Mouse (Mus musculus) heart, embryonic 13.5 days (tissue): ENCODE measurements around the gene Tarbp2. TPM values are rescaled to one million over a fixed set of nuclear protein-coding genes. Genes with fewer than 3 reads are reported as not detected.

Source experiments
- ATAC-seq: fragments of 200-750 bp; cut with Nextera tagmentation; 2 replicates; pipeline ENCODE4 v1.8.0; 2017; ENCODE audit warnings: moderate TSS enrichment; ENCODE audit not compliant: insufficient number of reproducible peaks, low FRiP score, low TSS enrichment; ENCODE audit errors: extremely low read depth
- H3K27ac ChIP-seq: fragments of 300-500 bp; sonication (generic); replicated peaks from 2 replicates; pipeline ENCODE4 v1.5.1; 2015; ENCODE audit warnings: moderate library complexity, mild to moderate bottlenecking, inconsistent platforms
- H3K27me3 ChIP-seq: fragments of 300-500 bp; sonication (generic); replicated peaks from 2 replicates; pipeline ENCODE4 v1.6.1; 2015; ENCODE audit warnings: mild to moderate bottlenecking, inconsistent platforms
- H3K36me3 ChIP-seq: fragments of 300-500 bp; sonication (generic); 2 replicates; pipeline ENCODE4 v1.6.1; 2015; ENCODE audit warnings: mild to moderate bottlenecking, inconsistent platforms
- H3K4me1 ChIP-seq: fragments of 300-500 bp; sonication (generic); 2 replicates; pipeline ENCODE4 v1.6.1; 2015; ENCODE audit warnings: inconsistent platforms
- H3K4me2 ChIP-seq: fragments of 300-500 bp; sonication (generic); 2 replicates; pipeline ENCODE4 v1.6.1; 2015; ENCODE audit warnings: inconsistent platforms, mild to moderate bottlenecking, moderate library complexity
- H3K4me3 ChIP-seq: fragments of 300-500 bp; sonication (generic); 2 replicates; pipeline ENCODE4 v1.5.1; 2015; ENCODE audit warnings: moderate library complexity, mild to moderate bottlenecking, inconsistent platforms
- H3K9ac ChIP-seq: fragments of 300-500 bp; sonication (generic); 2 replicates; pipeline ENCODE4 v1.6.1; 2015; ENCODE audit warnings: inconsistent platforms, mild to moderate bottlenecking, moderate library complexity
- H3K9me3 ChIP-seq: fragments of 300-500 bp; sonication (generic); 2 replicates; pipeline ENCODE4 v1.6.1; 2016; ENCODE audit warnings: inconsistent platforms
- WGBS: fragments of 180-500 bp; shearing (Covaris S2); methylation state at CpG from one replicate; pipeline ENCODE4 v1.1.7; 2015; ENCODE audit warnings: mixed read lengths; 5-methylcytosine and 5-hydroxymethylcytosine counted together
- polyA plus RNA-seq: library from polyadenylated mRNA; unstranded; fragments of >200 nt; fragmentation: Nextera tagmentation; extraction: Ambion mirVana; gene quantifications from 2 replicates; pipeline ENCODE4 v1.2.1, GENCODE M21; 2015

Gene Tarbp2
- polyA plus RNA-seq, 1 experiment from 2014 or later = 94.6 TPM

DNA sequence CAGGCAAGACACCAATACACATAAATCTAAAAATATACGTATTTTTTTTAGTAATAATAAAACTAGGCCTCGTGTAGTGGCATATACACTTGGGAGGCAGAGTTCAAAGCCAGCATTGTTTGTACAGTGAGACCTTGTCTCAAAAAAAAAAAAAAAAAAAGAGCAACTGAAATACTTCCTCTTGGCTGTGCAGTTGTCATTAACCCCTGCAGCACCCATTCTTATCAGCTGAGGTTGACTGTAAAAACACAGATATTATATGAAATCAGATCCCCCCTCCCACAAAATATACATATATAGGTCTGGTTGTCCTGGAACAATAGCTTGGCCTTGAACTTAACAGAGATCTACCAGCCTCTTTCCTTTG lies 11.5 kb upstream of the Tarbp2 start:
- Histone ChIP-seq H3K4me1 (peaks cover 37% of the 10 kb centered on the region), H3K36me3 (peaks cover 45% of the 10 kb centered on the region), H3K27ac (no peak overlapping the region; the same call in 1 of the 2 replicates), H3K4me2 (no peak overlapping the region), H3K9me3 (no peaks in the 10 kb centered on the region), H3K9ac (no peak overlapping the region), H3K4me3 (no peak overlapping the region), H3K27me3 (no peaks in the 10 kb centered on the region)
- WGBS = 43% methylated on average over 2 of the region's 2 CpGs
- no peak for ATAC-seq

DNA sequence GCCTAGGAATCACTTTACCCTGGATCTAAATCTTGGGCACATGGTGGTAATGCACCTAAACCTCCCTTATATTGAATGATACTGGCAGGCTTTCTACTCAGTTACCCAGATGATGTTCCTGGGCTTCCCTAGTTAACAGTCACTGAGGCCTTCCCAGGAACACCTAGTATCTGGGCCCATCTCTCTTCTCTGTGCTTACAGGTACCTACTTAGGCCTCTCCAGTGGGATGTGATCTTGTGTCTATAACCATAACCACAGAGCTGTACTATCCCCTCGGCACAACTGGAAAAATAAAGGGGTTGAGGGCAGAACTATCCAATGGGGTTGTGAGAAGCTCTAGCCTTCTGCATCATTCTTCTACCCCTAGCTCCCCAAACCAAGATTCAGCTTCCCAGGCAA lies 11.1 kb upstream of the Tarbp2 start:
- Histone ChIP-seq H3K27me3 (no peaks in the 10 kb centered on the region), H3K4me2 (no peak overlapping the region), H3K4me1 (peaks cover 41% of the 10 kb centered on the region), H3K27ac (no peak overlapping the region; the same call in 1 of the 2 replicates), H3K9ac (no peak overlapping the region), H3K36me3 (peaks cover 41% of the 10 kb centered on the region), H3K9me3 (no peaks in the 10 kb centered on the region), H3K4me3 (no peak overlapping the region)
- no peak for ATAC-seq
- 90% methylated on average over 1 of the region's 1 CpGs for WGBS

DNA sequence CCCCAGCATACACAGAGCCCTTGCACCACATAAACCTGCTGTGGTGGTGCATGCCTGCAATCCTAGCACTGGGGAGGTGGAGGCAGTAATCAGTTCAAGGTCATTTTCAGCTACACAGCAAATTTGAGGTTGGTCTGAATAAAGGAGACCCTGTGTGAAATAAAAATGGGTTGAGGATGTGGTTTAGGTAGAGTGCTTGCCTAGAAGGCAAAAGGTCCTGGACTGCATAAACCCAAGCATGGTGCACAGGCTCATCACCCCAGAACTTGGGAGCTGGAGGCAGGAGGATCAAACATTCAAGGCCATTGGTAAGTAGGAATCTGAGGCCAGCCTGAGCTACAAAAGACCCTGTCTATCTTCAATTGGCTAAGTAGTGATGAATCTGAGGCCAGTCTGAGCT lies 10.4 kb upstream of the Tarbp2 start:
- H3K36me3 ChIP-seq = peaks cover 34% of the 10 kb centered on the region

DNA sequence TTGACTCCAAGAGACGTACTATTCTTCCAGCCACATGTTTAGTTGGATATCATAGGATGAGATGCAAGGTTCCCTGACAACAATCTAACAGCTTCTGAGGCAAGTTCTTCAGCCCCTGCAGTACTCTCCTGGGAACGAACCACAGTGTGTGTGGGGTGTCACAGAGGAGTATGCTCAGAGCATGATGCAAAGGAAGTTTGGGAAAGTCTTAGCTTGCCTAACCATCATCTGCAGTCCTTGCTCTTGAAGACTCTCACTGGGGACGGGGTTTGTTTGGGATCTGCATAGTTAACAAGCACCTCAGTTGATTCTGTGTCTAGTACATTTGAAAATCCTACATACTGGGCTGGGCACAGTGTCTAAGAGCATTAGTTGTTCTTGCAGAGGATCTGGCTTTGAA lies 9.7 kb upstream of the Tarbp2 start:
- 80% methylated on average over 3 of the region's 3 CpGs for WGBS
- no peak for ATAC-seq
- H3K4me1 ChIP-seq = peaks cover 50% of the 10 kb centered on the region

More for the DNA sequence above, 10.4 kb upstream of the Tarbp2 start:
- no peak overlapping the region for H3K27ac ChIP-seq
- peaks cover 48% of the 10 kb centered on the region for H3K4me1 ChIP-seq
- H3K4me2 ChIP-seq = no peak overlapping the region
- H3K27me3 ChIP-seq = no peaks in the 10 kb centered on the region
- H3K4me3 ChIP-seq = no peak overlapping the region
- no peaks in the 10 kb centered on the region for H3K9me3 ChIP-seq
- no peak overlapping the region for H3K9ac ChIP-seq
- ATAC-seq = no peak

DNA sequence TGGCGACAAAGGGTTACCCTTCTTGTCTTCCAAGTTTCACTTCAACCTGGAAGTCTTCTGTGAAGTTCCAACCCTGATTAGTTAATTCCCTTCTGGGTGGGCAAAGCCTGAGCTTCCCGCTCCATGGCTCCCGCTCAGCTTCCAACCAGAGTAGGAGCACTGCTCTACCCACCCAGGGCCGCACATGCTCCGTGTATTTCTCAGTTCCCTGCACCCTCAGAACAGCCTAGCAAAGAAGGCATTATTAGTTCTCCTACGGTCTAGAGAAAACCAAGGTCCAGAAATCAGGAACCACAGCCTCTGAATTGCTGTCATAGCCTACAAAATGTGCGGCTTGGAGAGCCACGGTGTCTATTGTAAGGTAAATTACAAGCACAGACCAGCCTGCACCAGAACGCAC lies 7.9 kb upstream of the Tarbp2 start:
- Histone ChIP-seq H3K4me1 (peaks cover 47% of the 10 kb centered on the region), H3K4me3 (peak overlapping the region; percentile 62), H3K4me2 (peak overlapping the region; percentile 79), H3K36me3 (peaks cover 9% of the 10 kb centered on the region), H3K27me3 (no peaks in the 10 kb centered on the region), H3K27ac (peak overlapping the region; percentile 79), H3K9ac (peak overlapping the region; percentile 82), H3K9me3 (no peaks in the 10 kb centered on the region)
- 5% methylated on average over 9 of the region's 9 CpGs for WGBS
- ATAC-seq = no peak

More for the DNA sequence above, 9.7 kb upstream of the Tarbp2 start:
- no peaks in the 10 kb centered on the region for H3K27me3 ChIP-seq
- no peak overlapping the region for H3K4me2 ChIP-seq
- H3K9me3 ChIP-seq = no peaks in the 10 kb centered on the region
- no peak overlapping the region for H3K4me3 ChIP-seq
- H3K27ac ChIP-seq = no peak overlapping the region
- peaks cover 26% of the 10 kb centered on the region for H3K36me3 ChIP-seq
- no peak overlapping the region for H3K9ac ChIP-seq

DNA sequence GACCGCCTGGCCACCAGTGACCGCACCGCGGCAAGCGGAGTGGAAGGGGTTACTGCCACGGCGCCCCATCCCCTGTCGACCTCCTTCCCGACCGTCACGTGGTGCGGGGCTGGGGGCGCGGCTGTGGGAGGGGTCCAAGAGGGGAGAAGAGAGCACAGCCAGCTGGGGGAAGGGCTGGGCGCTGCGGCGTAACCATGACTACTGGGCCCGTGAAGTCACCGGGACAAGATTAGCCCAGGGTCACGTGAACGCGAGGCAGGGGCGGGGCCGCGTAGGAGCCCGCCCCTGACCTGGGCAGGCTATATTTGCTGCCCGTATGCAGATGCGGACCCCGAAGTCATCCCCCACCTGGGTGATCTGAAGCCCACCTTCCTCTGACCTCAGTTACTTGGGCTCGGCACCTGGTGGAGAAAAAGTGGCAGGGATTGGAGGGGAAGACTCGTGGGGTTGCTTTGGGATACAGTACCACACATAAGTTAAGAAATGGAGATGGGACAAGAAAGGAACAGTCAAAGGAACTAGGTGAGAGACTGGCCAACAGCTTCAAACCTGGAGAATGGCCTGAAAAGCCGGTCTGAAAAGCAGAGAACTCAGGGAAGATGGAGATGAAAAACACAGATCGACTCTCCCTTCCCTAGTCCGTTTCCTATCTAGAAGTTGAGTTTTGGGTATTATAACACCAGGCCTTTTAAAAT lies 7.3 kb upstream of the Tarbp2 start:
- peak; percentile 95 for ATAC-seq
- H3K4me1 ChIP-seq = peaks cover 47% of the 10 kb centered on the region
- no peaks in the 10 kb centered on the region for H3K27me3 ChIP-seq
- peak overlapping the region; percentile 82 for H3K9ac ChIP-seq
- peak overlapping the region; percentile 79 for H3K4me2 ChIP-seq
- peak overlapping the region; percentile 79 for H3K27ac ChIP-seq
- H3K4me3 ChIP-seq = peak overlapping the region; percentile 62
- H3K36me3 ChIP-seq = peaks cover 6% of the 10 kb centered on the region; the same call in 1 of the 2 replicates
- WGBS = 3% methylated on average over 34 of the region's 34 CpGs
- no peaks in the 10 kb centered on the region for H3K9me3 ChIP-seq

DNA sequence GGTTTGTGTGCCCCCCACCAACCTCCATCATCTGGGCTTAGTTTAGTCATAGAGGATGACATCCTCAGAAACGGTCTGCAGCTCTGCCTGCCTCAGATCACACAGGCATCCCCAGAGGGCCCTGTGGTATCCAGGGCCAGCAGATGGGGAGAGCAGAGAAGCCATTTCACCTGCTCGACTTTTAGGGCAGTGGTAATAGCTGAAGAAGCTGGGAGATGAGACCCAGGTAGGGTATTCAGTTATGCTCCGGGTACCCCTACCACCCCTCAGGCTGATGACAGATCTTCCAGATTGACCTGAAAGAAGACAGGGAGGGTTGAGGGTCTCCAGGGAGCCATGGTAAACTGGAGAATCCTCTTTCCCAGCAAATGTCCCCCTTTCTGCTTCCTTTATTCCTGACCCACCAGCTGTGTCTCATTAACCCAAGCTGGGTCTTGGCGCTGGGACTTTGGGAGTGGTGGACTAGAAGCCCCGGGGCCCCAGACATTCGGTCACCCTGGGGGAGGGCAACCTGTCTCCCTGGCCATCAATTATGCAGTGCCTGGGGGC lies 6.6 kb upstream of the Tarbp2 start:
- no peaks in the 10 kb centered on the region for H3K9me3 ChIP-seq
- H3K27me3 ChIP-seq = no peaks in the 10 kb centered on the region
- 17% methylated on average over 6 of the region's 6 CpGs for WGBS
- H3K4me1 ChIP-seq = peaks cover 47% of the 10 kb centered on the region
- H3K27ac ChIP-seq = peak overlapping the region; percentile 79
- peak overlapping the region; percentile 82 for H3K9ac ChIP-seq
- H3K36me3 ChIP-seq = peaks cover 6% of the 10 kb centered on the region; the same call in 1 of the 2 replicates
- peak overlapping the region; percentile 79 for H3K4me2 ChIP-seq
- no peak for ATAC-seq
- H3K4me3 ChIP-seq = peak overlapping the region; percentile 62

DNA sequence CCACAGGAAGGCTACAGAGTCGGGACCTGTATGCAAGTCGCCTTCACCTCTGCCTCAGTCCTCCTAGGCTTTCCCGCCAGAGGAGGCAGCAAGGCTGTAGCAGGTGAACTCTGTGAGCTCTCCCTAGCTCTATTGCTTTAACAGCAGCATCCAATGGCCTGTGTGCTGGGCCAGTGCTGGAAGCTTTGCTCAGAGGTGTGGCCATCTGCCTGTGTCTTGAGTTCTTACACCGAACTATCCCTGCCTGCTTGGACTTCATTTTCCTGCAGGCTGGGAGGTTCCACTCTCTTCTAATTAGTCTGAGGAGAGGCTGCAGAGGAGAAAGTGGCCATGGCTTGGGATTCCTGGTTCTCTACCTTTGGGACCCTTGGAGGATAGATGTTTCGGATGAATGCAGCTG lies 6.0 kb upstream of the Tarbp2 start:
- 41% methylated on average over 5 of the region's 5 CpGs for WGBS
- Histone ChIP-seq H3K4me2 (0 out of 2 replicates have a peak overlapping the region, but pooled peaks have one; percentile 79), H3K4me3 (no peak overlapping the region), H3K4me1 (peaks cover 48% of the 10 kb centered on the region), H3K9me3 (no peaks in the 10 kb centered on the region), H3K9ac (peak overlapping the region; percentile 82), H3K36me3 (peaks cover 6% of the 10 kb centered on the region; the same call in 1 of the 2 replicates), H3K27me3 (no peaks in the 10 kb centered on the region), H3K27ac (no peak overlapping the region)
- no peak for ATAC-seq

DNA sequence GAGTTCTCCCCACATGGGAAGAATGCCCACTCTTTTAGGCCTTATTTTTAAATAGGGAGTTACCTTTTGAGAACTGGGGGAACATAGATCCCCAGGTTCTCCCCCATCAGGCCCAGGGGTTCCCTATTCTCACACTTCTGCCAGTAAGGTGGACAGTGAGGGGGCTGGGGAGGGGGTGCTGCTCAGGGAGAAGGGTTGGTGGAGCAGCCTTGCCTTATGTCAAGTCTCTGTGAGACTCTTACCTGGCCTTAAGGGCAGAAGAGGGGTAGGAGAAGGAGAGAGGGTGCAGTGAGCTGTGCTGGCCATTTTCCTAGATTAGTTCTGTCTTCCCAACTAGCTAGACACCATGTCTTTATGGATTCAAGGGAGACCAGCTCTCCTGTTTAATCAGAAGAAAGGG lies 5.5 kb upstream of the Tarbp2 start:
- H3K36me3 ChIP-seq = peaks cover 3% of the 10 kb centered on the region; the same call in 1 of the 2 replicates
- H3K9me3 ChIP-seq = no peaks in the 10 kb centered on the region
- peaks cover 48% of the 10 kb centered on the region for H3K4me1 ChIP-seq
- no peaks in the 10 kb centered on the region for H3K27me3 ChIP-seq
- no peak for ATAC-seq
- no peak overlapping the region for H3K4me3 ChIP-seq
- H3K27ac ChIP-seq = no peak overlapping the region
- no peak overlapping the region for H3K4me2 ChIP-seq
- H3K9ac ChIP-seq = no peak overlapping the region; the same call in 1 of the 2 replicates

DNA sequence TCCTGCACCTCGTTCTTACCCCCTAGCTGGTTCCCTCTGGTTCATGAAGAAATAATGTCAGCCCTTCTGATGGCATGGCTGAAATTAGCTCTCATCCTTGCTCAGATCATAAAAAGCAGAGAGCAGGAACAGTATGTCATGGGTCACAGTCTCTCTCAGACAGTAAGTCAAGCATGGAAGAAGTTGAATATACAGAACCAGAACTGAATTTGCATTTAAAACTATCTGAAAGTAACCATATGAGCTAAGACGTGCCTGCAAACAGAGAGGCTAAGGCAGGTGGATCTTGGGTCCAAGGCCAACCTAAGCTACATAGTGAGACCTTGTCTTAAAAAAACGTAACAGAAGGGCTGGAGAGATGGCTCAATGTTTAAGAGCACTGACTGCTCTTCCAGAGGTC lies 5.0 kb upstream of the Tarbp2 start:
- peak overlapping the region; percentile 28; the same call in 1 of the 2 replicates for H3K9ac ChIP-seq
- no peak for ATAC-seq
- no peaks in the 10 kb centered on the region for H3K9me3 ChIP-seq
- H3K27me3 ChIP-seq = no peaks in the 10 kb centered on the region
- no peak overlapping the region for H3K4me3 ChIP-seq
- H3K27ac ChIP-seq = no peak overlapping the region
- peaks cover 48% of the 10 kb centered on the region for H3K4me1 ChIP-seq
- no peaks in the 10 kb centered on the region for H3K36me3 ChIP-seq
- no peak overlapping the region for H3K4me2 ChIP-seq
- 76% methylated on average over 3 of the region's 3 CpGs for WGBS

DNA sequence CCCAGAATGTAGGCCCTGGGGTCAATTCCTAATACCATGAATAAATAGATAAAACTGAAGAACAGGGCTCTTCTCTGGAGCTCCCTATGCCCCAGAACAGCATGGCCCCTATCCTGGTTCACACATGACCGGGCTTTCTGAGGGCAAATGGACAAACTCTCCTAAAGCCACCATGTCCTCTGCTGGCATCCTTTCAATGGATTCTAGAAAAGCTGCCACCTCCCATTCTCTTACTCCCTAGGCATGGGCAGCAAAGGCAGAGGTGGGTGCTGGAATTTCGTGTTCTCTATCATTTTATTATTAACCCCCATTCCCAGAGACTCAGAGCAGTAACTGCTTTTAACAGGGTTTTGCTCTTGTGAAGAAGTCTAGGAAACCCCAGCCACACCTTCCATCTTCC lies 2.7 kb upstream of the Tarbp2 start:
- no peak for ATAC-seq
- Histone ChIP-seq H3K4me2 (peak overlapping the region; percentile 93; the same call in 1 of the 2 replicates), H3K36me3 (no peaks in the 10 kb centered on the region), H3K9ac (no peak overlapping the region; the same call in 1 of the 2 replicates), H3K27me3 (no peaks in the 10 kb centered on the region), H3K4me1 (peaks cover 48% of the 10 kb centered on the region), H3K4me3 (no peak overlapping the region), H3K9me3 (no peaks in the 10 kb centered on the region), H3K27ac (no peak overlapping the region)
- 84% methylated on average over 2 of the region's 2 CpGs for WGBS

DNA sequence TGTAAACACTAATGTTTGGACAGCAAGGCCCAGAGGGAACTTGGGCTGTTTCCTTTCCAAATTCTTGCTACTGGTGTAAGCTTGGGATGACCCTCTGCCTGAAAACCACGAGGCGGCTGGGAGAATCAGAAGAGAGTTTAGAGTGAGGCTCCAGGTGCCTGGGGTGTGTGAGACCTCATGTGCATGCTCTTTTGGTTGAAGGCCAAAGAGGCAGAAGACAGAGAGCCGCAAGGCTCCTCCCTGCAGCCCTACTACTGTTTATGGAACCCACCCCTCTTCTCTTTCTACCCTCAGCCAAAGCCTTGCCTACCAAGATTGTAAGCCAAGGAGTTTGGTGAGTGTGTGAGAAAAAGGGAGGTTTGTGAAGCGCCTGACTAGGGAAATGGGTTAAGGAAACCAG lies 2.2 kb upstream of the Tarbp2 start:
- H3K36me3 ChIP-seq = peaks cover 4% of the 10 kb centered on the region; the same call in 1 of the 2 replicates
- peak overlapping the region; percentile 80 for H3K9ac ChIP-seq
- no peaks in the 10 kb centered on the region for H3K27me3 ChIP-seq
- H3K4me2 ChIP-seq = peak overlapping the region; percentile 93
- H3K9me3 ChIP-seq = no peaks in the 10 kb centered on the region
- peak overlapping the region; percentile 91; the same call in 1 of the 2 replicates for H3K27ac ChIP-seq
- H3K4me1 ChIP-seq = peaks cover 53% of the 10 kb centered on the region
- peak overlapping the region; percentile 79 for H3K4me3 ChIP-seq
- no peak for ATAC-seq
- 50% methylated on average over 4 of the region's 4 CpGs for WGBS
